ENCODE assay signal across 21 mouse cellular contexts in genomic region chr7:26941320-26941925, GRCm38 (mm10). TPM values are rescaled to one million over a fixed set of nuclear protein-coding genes. Genes with fewer than 3 reads are reported as not detected.
"Had no signal": no experiment of that assay in that cellular context is flagged by ENCODE, and none has a peak within 500 bp of the region (broad histone marks: within the 10 kb centered on the region; RNA-seq: fewer than 3 reads in every experiment).

No protein-coding gene starts in this region.

RNA-seq across cellular contexts. Expression of gene Cyp2a22, which starts 2.2 kb away (rescaled TPM):
- total RNA-seq: layer of hippocampus, adult 2 months; layer of hippocampus, postnatal 25 days; left cerebral cortex, adult 18-20 months; left cerebral cortex, postnatal 25 days; monocyte, adult 5-6 weeks; neutrophil, adult 5-6 weeks had no signal
- polyA plus RNA-seq: inflammation-experienced regulatory T-cells, adult 6 months; intestine, embryonic 16.5 days; kidney, embryonic 14.5 days; kidney, postnatal 0 days; large intestine, adult 2 months; limb, embryonic 10.5 days; limb, embryonic 13.5 days; midbrain, embryonic 10.5 days; midbrain, embryonic 13.5 days; midbrain, embryonic 16.5 days; myocyte; neural tube, embryonic 13.5 days; stomach, embryonic 15.5 days; testis, adult 2 months; urinary bladder, adult 2 months had no signal
